Mouse (Mus musculus): Measurements from ENCODE around the gene Crhr2. TPM values are rescaled to one million over a fixed set of nuclear protein-coding genes. Genes with fewer than 3 reads are reported as not detected.

The Crhr2 gene
- polyA plus RNA-seq, 1 experiment from 2014 or later, result 6.4 TPM

DNA sequence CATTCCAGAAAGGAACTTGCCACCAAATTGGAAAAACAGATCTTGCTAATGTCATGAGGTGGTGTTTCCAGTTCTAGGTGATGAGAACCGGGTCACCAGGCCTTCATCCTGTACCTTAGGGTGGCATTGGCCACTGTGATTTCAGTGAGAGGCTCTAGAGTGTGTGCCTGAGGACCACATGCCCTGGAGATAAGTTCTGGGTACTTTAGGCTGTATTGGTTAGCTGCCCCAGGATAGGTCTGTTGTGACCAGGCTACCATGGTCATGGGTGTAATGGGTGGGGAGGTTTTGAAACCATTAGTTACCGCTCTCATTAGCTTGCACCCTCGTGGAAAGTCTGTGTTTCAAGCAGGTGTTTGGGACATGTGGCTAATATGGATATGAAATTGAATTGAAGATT, 51.4 kb downstream of the Crhr2 start:
- no peak for ATAC-seq (ENCODE audit: insufficient number of reproducible peaks, low FRiP score)
- WGBS, result 92% methylated on average over 3 of the region's 3 CpGs
- 0 out of 2 replicates have a peak, but pooled peaks cover 3% of the 10 kb centered on the region for H3K4me1 ChIP-seq (replicated peaks)
- no peak overlapping the region for H3K4me2 ChIP-seq
- H3K36me3 ChIP-seq, result peaks cover 49% of the 10 kb centered on the region
- no peak overlapping the region for H3K27ac ChIP-seq (ENCODE audit: poor library complexity, severe bottlenecking)
- H3K9me3 ChIP-seq (replicated peaks), result no peaks in the 10 kb centered on the region
- H3K4me3 ChIP-seq, result no peak overlapping the region
- no peaks in the 10 kb centered on the region for H3K27me3 ChIP-seq (replicated peaks)
- H3K9ac ChIP-seq, result no peak overlapping the region

DNA sequence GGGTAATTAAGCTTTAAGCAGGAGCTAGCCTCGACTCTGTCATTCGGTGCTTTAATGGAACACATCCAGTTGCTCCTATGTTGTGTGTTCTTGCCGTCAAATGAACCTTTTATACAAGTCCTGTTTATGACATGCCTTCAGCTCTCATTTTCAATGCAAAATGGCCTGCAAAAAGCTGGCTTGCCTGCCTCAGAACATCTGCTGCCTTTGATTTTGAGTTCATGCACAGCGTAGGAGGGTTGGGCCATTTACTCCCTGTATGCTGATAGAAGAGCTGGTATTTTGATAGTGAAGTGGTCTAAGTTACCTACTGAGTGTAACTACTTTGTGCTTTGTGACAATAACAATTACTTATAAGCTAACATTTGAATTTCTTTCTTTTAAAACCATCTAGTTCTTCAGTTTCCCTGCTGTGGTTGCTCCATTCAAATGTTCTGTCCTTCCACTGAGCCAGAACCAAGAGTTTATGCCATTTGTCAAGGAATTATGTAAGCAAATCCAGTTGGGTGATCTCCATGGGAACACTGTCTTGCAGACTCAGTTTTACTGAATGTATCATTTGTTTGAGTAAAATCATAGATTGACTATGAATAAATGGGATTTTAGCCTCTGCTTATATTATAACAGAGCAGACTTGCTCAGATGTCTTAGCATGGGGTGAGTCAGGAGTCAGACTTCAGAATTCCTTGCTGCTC, 56.1 kb downstream of the Crhr2 start:
- 91% methylated on average over 4 of the region's 4 CpGs for WGBS
- no peak for ATAC-seq (ENCODE audit: insufficient number of reproducible peaks, low FRiP score)
- no peak overlapping the region for H3K4me2 ChIP-seq
- no peak overlapping the region for H3K4me3 ChIP-seq
- no peak overlapping the region for H3K27ac ChIP-seq (ENCODE audit: poor library complexity, severe bottlenecking)
- H3K36me3 ChIP-seq, result peaks cover 85% of the 10 kb centered on the region
- H3K9me3 ChIP-seq (replicated peaks), result no peaks in the 10 kb centered on the region
- H3K27me3 ChIP-seq (replicated peaks), result no peaks in the 10 kb centered on the region
- H3K4me1 ChIP-seq (replicated peaks), result no peaks in the 10 kb centered on the region
- H3K9ac ChIP-seq, result no peak overlapping the region

DNA sequence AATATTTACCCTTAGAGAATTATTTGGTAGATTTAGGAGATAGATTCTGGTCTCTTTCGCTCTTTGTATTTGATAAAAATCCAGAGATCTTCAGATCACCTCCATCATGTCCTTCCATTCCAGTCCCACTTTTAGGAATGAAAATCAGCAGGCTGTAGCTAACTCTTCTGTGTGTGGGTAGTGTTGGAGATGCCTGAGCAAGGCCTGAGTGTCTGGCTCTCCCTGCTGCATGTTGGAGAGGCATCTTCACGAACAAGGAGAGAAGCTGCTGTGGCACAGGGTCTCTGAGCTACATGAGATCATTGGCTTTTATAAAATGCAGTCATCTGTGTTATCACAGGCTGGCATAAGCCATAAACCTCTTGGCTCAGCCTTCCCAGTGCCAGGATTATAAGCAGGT, 66.9 kb downstream of the Crhr2 start:
- H3K4me1 ChIP-seq (replicated peaks), result no peaks in the 10 kb centered on the region
- H3K27ac ChIP-seq (ENCODE audit: poor library complexity, severe bottlenecking), result no peak overlapping the region
- H3K36me3 ChIP-seq, result peaks cover 80% of the 10 kb centered on the region
- 90% methylated on average over 2 of the region's 2 CpGs for WGBS
- H3K9me3 ChIP-seq (replicated peaks), result no peaks in the 10 kb centered on the region
- ATAC-seq (ENCODE audit: insufficient number of reproducible peaks, low FRiP score), result no peak
- H3K9ac ChIP-seq, result no peak overlapping the region
- H3K4me2 ChIP-seq, result no peak overlapping the region
- no peaks in the 10 kb centered on the region for H3K27me3 ChIP-seq (replicated peaks)
- H3K4me3 ChIP-seq, result no peak overlapping the region

DNA sequence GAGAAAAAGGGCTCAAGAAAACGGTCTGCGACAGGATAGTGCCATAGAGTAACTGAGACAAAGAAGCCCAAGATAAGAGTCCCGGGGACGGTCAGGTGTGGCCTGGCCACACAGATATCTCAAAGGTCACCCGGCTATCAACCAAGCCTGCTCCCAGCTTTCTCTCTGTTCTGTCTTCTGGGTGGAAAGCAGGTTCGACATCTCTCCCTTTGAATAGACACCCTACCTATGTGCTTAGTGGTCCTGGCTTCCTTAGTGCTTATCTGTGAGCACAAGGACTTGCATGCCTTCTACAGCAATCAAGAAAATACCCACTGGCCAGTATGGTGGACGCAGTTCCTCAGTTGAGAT, 68.4 kb downstream of the Crhr2 start:
- ATAC-seq (ENCODE audit: insufficient number of reproducible peaks, low FRiP score), result no peak
- Histone ChIP-seq H3K36me3 (peaks cover 88% of the 10 kb centered on the region), H3K27me3 (replicated peaks) (no peaks in the 10 kb centered on the region), H3K27ac (ENCODE audit: poor library complexity, severe bottlenecking) (no peak overlapping the region), H3K4me3 (no peak overlapping the region), H3K4me2 (no peak overlapping the region), H3K9me3 (replicated peaks) (no peaks in the 10 kb centered on the region), H3K4me1 (replicated peaks) (no peaks in the 10 kb centered on the region), H3K9ac (no peak overlapping the region)
- WGBS, result 73% methylated on average over 7 of the region's 7 CpGs

DNA sequence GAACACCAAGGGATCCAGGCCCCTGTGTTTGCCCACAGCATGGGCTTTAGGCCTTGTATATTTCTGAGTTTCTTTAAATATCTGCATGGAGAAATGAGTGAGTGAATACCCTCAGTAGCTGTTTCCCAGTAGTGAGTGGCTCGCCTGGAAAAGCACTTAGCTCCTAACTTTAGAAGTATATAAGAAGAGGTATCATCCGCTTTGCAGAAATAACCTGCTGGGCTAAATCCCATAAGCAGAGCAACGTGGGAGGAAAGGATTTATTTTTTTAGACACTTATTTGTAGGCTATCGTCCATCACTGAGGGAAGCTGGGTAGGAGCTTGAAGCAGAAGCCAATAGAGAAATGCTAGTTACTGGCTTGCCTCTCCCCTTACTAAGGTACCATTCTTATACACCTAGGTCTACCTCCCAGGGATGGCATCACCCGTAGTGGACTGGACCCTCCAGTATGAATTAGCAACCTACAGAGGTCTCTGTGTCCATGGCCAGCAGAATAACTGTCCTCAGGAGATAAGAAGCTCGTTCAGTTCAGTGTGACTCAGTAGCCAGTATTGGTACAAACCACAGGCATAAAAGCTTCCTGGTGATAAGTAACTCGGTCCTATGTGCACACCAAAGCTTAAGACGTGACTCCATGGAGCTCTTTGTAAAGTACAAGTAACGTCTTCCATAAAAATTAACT, 68.9 kb downstream of the Crhr2 start:
- ATAC-seq (ENCODE audit: insufficient number of reproducible peaks, low FRiP score), result no peak
- no peak overlapping the region for H3K4me3 ChIP-seq
- H3K4me2 ChIP-seq, result no peak overlapping the region
- no peaks in the 10 kb centered on the region for H3K27me3 ChIP-seq (replicated peaks)
- no peaks in the 10 kb centered on the region for H3K4me1 ChIP-seq (replicated peaks)
- H3K9ac ChIP-seq, result no peak overlapping the region
- no peak overlapping the region for H3K27ac ChIP-seq (ENCODE audit: poor library complexity, severe bottlenecking)
- no peaks in the 10 kb centered on the region for H3K9me3 ChIP-seq (replicated peaks)
- 77% methylated on average over 9 of the region's 9 CpGs for WGBS
- peaks cover 89% of the 10 kb centered on the region for H3K36me3 ChIP-seq

DNA sequence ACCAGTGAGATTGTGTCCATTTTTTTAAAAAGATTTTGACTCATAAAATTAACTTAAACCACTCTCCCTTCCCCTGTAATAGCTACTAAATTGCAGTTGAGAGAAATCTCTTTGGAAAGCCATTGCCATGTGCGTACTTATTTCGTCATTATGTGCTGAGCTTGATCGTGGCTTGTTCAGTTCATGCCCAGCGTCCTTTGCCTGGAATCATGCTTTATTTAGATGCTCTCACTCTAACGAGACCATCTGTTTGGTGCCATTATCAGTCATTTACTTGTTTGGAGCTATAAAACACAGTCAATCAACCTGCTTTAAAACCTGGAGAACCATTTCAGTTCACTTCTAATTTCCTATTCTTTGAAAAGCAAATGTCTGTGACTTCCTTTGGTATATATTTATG, 70.6 kb downstream of the Crhr2 start:
- no peak for ATAC-seq (ENCODE audit: insufficient number of reproducible peaks, low FRiP score)
- H3K9ac ChIP-seq, result no peak overlapping the region
- no peak overlapping the region for H3K4me2 ChIP-seq
- H3K9me3 ChIP-seq (replicated peaks), result no peaks in the 10 kb centered on the region
- H3K4me3 ChIP-seq, result no peak overlapping the region
- peaks cover 86% of the 10 kb centered on the region for H3K36me3 ChIP-seq
- WGBS, result 91% methylated on average over 5 of the region's 5 CpGs
- no peaks in the 10 kb centered on the region for H3K4me1 ChIP-seq (replicated peaks)
- H3K27ac ChIP-seq (ENCODE audit: poor library complexity, severe bottlenecking), result no peak overlapping the region
- no peaks in the 10 kb centered on the region for H3K27me3 ChIP-seq (replicated peaks)

DNA sequence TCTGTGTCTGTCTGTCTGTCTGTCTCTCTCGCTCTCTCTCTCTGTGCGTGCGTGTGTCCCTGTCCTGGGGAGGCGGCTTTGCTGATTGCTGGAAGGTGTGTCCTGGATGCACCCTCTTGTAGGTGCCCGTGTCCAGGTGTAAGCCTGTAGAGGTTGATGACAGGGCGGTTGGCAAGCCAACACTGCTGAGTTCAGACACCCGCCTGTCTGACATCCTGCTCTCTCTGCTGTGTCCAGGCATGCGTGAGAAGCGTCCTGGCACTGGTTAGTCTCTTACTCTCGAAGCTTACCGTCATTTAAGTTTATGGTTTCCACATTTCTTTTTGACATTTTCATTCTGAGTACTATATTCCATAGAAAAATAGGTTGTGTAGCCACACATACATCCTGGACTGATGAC, 71.5 kb downstream of the Crhr2 start:
- no peaks in the 10 kb centered on the region for H3K9me3 ChIP-seq (replicated peaks)
- H3K4me2 ChIP-seq, result no peak overlapping the region
- H3K36me3 ChIP-seq, result peaks cover 85% of the 10 kb centered on the region
- H3K27me3 ChIP-seq (replicated peaks), result no peaks in the 10 kb centered on the region
- ATAC-seq (ENCODE audit: insufficient number of reproducible peaks, low FRiP score), result no peak
- H3K4me3 ChIP-seq, result no peak overlapping the region
- H3K27ac ChIP-seq (ENCODE audit: poor library complexity, severe bottlenecking), result no peak overlapping the region
- no peaks in the 10 kb centered on the region for H3K4me1 ChIP-seq (replicated peaks)
- H3K9ac ChIP-seq, result no peak overlapping the region
- WGBS, result 86% methylated on average over 11 of the region's 11 CpGs

DNA sequence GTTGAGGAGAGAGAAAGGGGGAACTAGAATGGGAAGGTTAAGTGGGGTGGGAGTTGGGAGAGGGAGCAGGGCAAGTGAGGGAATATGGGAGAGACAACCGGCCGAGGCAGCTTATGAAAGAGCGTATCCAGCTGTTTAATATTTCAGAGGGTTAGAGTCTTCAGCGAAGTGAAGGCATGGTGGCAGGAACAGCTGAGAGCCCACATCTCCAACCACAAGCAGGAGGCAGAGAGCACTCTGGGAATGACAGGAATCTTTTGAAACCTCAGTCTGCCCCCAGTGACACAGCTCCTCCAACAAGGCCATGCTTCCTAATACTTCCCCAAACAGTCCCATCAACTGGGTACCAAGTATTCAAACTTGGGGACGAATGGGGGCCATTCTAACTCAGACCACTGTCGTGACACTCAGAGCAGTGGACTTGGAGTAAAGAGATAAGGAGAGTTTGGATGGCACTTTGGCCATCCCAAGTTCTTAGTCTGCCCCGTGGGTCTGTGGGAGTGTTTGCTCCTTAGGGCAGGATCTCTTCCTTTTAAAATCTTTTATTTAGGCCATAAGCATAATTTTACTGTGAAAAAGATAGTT, 72.5 kb downstream of the Crhr2 start:
- Histone ChIP-seq H3K4me1 (replicated peaks) (no peaks in the 10 kb centered on the region), H3K27me3 (replicated peaks) (no peaks in the 10 kb centered on the region), H3K9me3 (replicated peaks) (no peaks in the 10 kb centered on the region), H3K27ac (ENCODE audit: poor library complexity, severe bottlenecking) (no peak overlapping the region), H3K4me2 (no peak overlapping the region), H3K4me3 (no peak overlapping the region), H3K36me3 (peaks cover 87% of the 10 kb centered on the region), H3K9ac (no peak overlapping the region)
- 87% methylated on average over 7 of the region's 7 CpGs for WGBS
- no peak for ATAC-seq (ENCODE audit: insufficient number of reproducible peaks, low FRiP score)

DNA sequence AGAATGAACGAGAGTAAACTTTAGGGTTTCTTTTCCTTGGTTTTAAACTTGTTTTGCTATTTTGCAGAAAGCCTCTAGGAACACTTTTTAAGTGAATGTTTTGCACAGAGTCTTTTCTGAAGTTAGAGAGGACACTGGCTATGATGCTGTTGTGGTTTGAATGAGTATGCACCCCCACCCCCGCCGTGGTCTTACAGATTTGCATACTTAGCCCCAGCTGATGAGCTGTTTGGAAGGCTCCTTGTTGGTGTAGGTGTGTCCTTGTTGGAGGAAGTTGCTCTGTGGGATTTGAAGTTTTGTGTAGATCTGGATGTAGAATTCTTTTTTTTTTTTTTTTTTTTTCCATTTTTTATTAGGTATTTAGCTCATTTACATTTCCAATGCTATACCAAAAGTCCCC, 75.4 kb downstream of the Crhr2 start:
- ATAC-seq (ENCODE audit: insufficient number of reproducible peaks, low FRiP score), result no peak
- no peak overlapping the region for H3K9ac ChIP-seq
- H3K4me1 ChIP-seq (replicated peaks), result no peaks in the 10 kb centered on the region
- WGBS, result 91% methylated on average over 3 of the region's 3 CpGs
- H3K4me3 ChIP-seq, result no peak overlapping the region
- no peaks in the 10 kb centered on the region for H3K27me3 ChIP-seq (replicated peaks)
- H3K36me3 ChIP-seq, result peaks cover 89% of the 10 kb centered on the region
- no peak overlapping the region for H3K4me2 ChIP-seq
- no peak overlapping the region for H3K27ac ChIP-seq (ENCODE audit: poor library complexity, severe bottlenecking)
- no peaks in the 10 kb centered on the region for H3K9me3 ChIP-seq (replicated peaks)

DNA sequence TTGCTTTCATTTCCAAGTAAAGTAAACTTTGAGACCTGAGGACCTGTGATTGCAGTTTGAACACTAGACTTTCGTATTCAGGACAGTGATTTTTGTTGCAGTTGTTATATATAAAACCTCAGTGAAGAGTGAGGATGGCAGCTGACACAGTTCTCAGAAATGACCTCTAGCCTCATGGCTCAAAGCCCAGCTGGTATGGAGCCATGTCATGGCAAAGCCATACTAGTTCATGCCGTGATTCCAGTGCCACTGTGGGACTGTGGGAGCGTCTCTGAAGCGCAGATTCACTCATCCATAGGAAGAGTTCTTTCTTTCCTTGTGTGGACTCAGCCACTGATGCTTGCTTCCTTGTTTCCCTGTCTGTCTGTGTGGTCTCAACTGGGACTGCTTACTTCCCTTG, 78.3 kb downstream of the Crhr2 start:
- no peak overlapping the region for H3K4me2 ChIP-seq
- H3K36me3 ChIP-seq, result peaks cover 89% of the 10 kb centered on the region
- H3K4me1 ChIP-seq (replicated peaks), result no peaks in the 10 kb centered on the region
- no peaks in the 10 kb centered on the region for H3K27me3 ChIP-seq (replicated peaks)
- no peak for ATAC-seq (ENCODE audit: insufficient number of reproducible peaks, low FRiP score)
- H3K9me3 ChIP-seq (replicated peaks), result no peaks in the 10 kb centered on the region
- H3K27ac ChIP-seq (ENCODE audit: poor library complexity, severe bottlenecking), result no peak overlapping the region
- H3K4me3 ChIP-seq, result no peak overlapping the region
- 91% methylated on average over 4 of the region's 4 CpGs for WGBS
- H3K9ac ChIP-seq, result no peak overlapping the region

DNA sequence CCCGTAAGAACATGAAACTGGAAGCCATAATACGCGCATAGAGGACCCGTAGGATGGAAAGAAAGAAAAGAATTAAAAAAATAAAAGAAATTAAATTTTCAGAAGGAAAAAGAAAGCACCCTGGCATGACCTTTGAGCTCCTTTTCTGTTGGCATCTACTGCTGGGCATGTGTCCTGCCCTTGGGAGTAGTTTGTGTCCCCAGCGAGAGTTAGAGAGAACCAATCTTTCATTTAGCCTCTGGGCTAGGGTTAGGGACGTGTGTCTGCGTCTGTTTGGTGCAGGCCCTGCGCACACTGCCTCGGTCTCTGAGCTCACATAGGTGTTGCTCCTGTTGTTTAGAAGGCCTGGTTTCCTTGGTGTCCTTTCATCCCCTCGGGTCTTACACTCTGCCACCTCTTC, 83.6 kb downstream of the Crhr2 start:
- Histone ChIP-seq H3K4me1 (replicated peaks) (peaks cover 9% of the 10 kb centered on the region), H3K36me3 (peaks cover 71% of the 10 kb centered on the region), H3K4me2 (no peak overlapping the region), H3K27me3 (replicated peaks) (no peaks in the 10 kb centered on the region), H3K9ac (no peak overlapping the region), H3K27ac (ENCODE audit: poor library complexity, severe bottlenecking) (no peak overlapping the region), H3K9me3 (replicated peaks) (no peaks in the 10 kb centered on the region), H3K4me3 (no peak overlapping the region)
- 94% methylated on average over 10 of the region's 10 CpGs for WGBS
- ATAC-seq (ENCODE audit: insufficient number of reproducible peaks, low FRiP score), result no peak
